Mouse (Mus musculus) liver, embryonic 16.5 days (tissue): ENCODE results near the gene Clec2g. TPM values are rescaled to one million over a fixed set of nuclear protein-coding genes. Genes with fewer than 3 reads are reported as not detected.
"Not testable (repeated sequence)": the region's sequence is repeated elsewhere in the genome, so short reads cannot be mapped to it uniquely, and the experiment has no call there.

ENCODE experiments used
- ATAC-seq: fragments of 200-750 bp; cut with Nextera tagmentation; 2 replicates; pipeline ENCODE4 v1.8.0; 2017; ENCODE audit warnings: low read depth, mild to moderate bottlenecking, moderate number of reproducible peaks, moderate library complexity
- H3K27ac ChIP-seq: fragments of 300-500 bp; sonication (generic); 2 replicates; pipeline ENCODE4 v1.5.1; 2014; ENCODE audit warnings: mild to moderate bottlenecking, low read length
- H3K27me3 ChIP-seq: fragments of 300-500 bp; sonication (generic); 2 replicates; pipeline ENCODE4 v1.6.1; 2014; ENCODE audit warnings: low read depth, low read length, mixed read lengths; ENCODE audit not compliant: control insufficient read depth, insufficient read depth
- H3K36me3 ChIP-seq: fragments of 300-500 bp; sonication (generic); 2 replicates; pipeline ENCODE4 v1.6.1; 2014; ENCODE audit warnings: mild to moderate bottlenecking; ENCODE audit not compliant: control insufficient read depth, insufficient read depth
- H3K4me1 ChIP-seq: fragments of 300-500 bp; sonication (generic); 2 replicates; pipeline ENCODE4 v1.6.1; 2014; ENCODE audit warnings: low read depth, low read length, mixed read lengths; ENCODE audit not compliant: control insufficient read depth
- H3K4me2 ChIP-seq: fragments of 300-500 bp; sonication (generic); 2 replicates; pipeline ENCODE4 v1.6.1; 2014; ENCODE audit warnings: low read depth, low read length, mixed read lengths
- H3K4me3 ChIP-seq: fragments of 300-500 bp; sonication (generic); 2 replicates; pipeline ENCODE4 v1.5.1; 2014; ENCODE audit warnings: low read depth, mild to moderate bottlenecking, low read length
- H3K9ac ChIP-seq: fragments of 300-500 bp; sonication (generic); 2 replicates; pipeline ENCODE4 v1.6.1; 2014; ENCODE audit warnings: low read depth, low read length
- H3K9me3 ChIP-seq: fragments of 300-500 bp; sonication (generic); replicated peaks from 2 replicates; pipeline ENCODE4 v1.6.1; 2016; ENCODE audit warnings: low read length; ENCODE audit not compliant: control insufficient read depth
- WGBS: fragments of 180-500 bp; shearing (Covaris S2); extraction: QIAGEN DNeasy Blood & Tissue Kit; methylation state at CpG from one replicate; pipeline ENCODE4 v1.1.7; 2014; ENCODE audit not compliant: insufficient replicate concordance; 5-methylcytosine and 5-hydroxymethylcytosine counted together
- polyA plus RNA-seq: library from polyadenylated mRNA; unstranded; fragments of >200 nt; fragmentation: Nextera tagmentation; extraction: Ambion mirVana; gene quantifications from 2 replicates; pipeline ENCODE4 v1.2.1, GENCODE M21; 2015

Clec2g gene
- polyA plus RNA-seq: not detected in 2 replicates

DNA sequence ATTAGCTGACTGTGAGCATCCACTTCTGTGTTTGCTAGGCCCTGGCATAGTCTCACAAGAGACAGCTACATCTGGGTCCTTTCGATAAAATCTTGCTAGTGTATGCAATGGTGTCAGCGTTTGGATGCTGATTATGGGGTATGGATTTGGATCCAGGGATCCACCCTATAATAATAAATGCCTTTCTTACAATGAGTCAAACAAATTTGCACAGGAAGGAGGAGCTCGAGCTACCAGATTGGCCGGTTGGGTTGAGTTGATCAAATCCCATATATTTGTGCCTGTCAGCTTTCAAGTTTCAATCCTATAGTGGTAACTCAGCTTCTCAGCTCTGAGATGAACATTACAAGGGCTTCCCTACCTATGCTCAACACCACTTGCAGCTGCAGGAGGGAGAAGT, at the start of gene Clec2g:
Clec2g (plus strand) TSS at position 301 of the 400 bp plus-strand sequence.
- H3K4me3 ChIP-seq, H3K4me1 ChIP-seq, H3K27ac ChIP-seq, H3K36me3 ChIP-seq, ATAC-seq, H3K4me2 ChIP-seq, H3K9me3 ChIP-seq, H3K27me3 ChIP-seq, H3K9ac ChIP-seq: not testable (repeated sequence)
- 84% methylated on average over 4 of the region's 4 CpGs for WGBS

DNA sequence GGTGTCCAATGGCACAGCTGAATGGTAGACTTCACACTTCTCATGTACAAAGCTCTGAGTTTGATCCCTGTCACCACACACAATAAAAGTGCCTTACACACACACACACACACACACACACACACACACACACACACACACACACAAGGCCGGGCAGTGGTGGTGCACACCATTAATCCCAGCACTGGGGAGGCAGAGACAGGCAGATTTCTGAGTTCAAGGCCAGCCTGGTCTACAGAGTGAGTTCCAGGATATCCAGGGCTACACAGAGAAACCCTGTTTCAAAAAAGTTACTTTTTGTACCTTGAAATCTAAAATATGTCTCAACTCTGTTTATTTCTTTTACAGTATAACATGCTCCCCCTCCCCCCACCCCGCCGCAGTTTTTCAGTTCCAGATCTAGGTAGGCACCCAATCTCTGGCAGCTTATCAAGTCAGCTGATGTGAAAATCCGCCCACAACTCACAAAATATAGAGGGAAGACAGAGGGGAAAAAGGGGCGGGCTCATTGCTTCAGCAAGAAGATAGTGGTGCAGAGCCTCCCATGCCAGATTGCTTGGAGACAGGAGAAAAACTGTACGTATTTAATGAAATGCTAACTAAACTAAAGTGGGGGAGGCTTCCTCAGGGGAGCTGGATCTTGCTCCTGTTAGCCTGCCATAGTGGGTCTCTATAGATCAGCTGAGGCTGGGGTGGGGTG, 46.9 kb upstream of the Clec2g start, which contains the start of gene Clec2i:
Clec2i (plus strand) TSS at position 498 of the 700 bp plus-strand sequence.
- not testable (repeated sequence) for H3K27ac ChIP-seq, H3K27me3 ChIP-seq, H3K9me3 ChIP-seq, H3K36me3 ChIP-seq, H3K9ac ChIP-seq, ATAC-seq, H3K4me2 ChIP-seq, H3K4me1 ChIP-seq, H3K4me3 ChIP-seq
- 52% methylated on average over 6 of the region's 6 CpGs for WGBS

DNA sequence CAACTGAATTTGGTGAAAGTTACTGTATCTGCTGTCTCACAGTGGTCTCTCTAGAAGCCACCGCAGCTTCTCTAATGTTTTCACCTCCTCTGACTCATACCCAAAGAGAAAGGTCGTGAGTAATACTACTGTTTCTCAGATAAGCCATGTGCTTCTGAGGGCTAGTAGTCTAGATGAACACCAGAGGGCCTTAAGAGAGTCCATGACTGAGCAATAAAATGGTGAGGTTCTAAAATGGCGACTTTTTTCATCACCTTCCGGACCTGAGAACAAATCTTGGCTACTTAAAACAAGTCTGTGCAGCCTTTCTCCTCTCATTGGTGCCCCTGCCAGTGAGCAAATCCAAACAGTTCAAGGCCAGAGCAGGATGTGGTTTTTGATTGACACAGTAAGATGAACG, 45.3 kb upstream of the Clec2g start:
- Histone ChIP-seq H3K9ac (no peak overlapping the region), H3K4me3 (no peak overlapping the region), H3K36me3 (no peaks in the 10 kb centered on the region), H3K9me3 (no peaks in the 10 kb centered on the region), H3K4me2 (no peak overlapping the region), H3K4me1 (no peaks in the 10 kb centered on the region), H3K27me3 (no peaks in the 10 kb centered on the region), H3K27ac (no peak overlapping the region)
- ATAC-seq: no peak
- 22% methylated on average over 5 of the region's 5 CpGs for WGBS

DNA sequence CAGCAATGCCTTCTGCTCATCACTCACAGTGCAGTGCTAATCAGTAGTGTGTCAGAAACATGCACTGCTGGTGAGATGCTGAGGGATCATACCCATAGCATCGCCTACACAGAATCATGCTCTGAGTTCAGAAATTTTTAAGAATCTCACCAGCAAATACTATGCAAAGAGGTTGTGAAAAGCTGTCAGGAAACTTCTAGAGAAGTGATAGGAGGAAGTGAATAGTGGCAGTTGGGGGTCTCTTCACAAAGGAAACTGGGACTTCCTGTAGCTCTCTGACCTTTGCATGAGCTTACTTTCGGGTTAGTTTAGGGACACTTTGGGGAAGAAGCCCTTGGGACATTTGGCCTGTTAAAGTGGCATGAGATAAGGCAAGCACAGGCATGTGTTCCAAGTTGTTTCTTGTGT, 43.2 kb upstream of the Clec2g start, which contains the start of gene BC035044:
BC035044 (minus strand) TSS at position 179 of the 408 bp plus-strand sequence.
- peak within 1 kb of the TSS; percentile 33 for H3K4me3 ChIP-seq
- ATAC-seq: 0 out of 2 replicates have a peak, but pooled peaks have one; percentile 16

DNA sequence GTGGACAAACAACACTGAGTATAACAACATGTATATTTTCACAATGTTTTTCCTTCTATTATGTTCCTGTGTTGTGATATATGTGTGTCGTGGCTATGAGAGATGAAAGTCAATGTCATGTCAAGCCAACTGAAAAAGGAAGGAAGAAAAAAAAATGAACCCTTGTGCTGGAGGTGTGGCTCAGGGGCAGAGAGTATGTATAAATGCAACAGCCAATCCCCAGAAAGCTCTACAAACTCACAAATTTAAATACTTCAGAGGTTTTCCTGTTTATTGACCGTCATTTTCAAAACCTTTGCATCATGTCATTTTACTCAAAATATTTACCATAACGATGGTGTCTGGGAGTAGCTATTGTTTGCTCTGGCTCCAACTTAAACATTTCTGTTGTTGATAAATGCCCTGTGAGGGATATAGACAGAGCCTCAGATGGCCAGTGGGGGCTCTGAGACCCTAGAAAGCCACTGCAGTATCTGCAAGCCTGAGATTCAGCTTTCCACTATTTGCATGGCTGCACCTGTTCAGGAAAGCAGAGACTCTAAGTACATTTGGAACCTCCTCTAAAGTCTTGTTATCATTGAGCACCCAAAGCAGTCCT, 38.7 kb upstream of the Clec2g start:
- H3K9me3 ChIP-seq: no peaks in the 10 kb centered on the region
- no peak overlapping the region for H3K4me2 ChIP-seq
- H3K9ac ChIP-seq: no peak overlapping the region
- ATAC-seq: no peak
- H3K36me3 ChIP-seq: no peaks in the 10 kb centered on the region
- H3K27me3 ChIP-seq: no peaks in the 10 kb centered on the region
- no peaks in the 10 kb centered on the region for H3K4me1 ChIP-seq
- no peak overlapping the region for H3K27ac ChIP-seq
- H3K4me3 ChIP-seq: no peak overlapping the region
- WGBS: 51% methylated on average over 3 of the region's 3 CpGs

More for the DNA sequence above, 43.2 kb upstream of the Clec2g start, which contains the start of gene BC035044:
- peak within 1 kb of the TSS; percentile 37 for H3K27ac ChIP-seq
- no peaks in the 10 kb centered on the region for H3K36me3 ChIP-seq
- no peak within 1 kb of the TSS for H3K4me2 ChIP-seq
- 26% methylated on average over 2 of the region's 2 CpGs for WGBS
- H3K9me3 ChIP-seq: no peaks in the 10 kb centered on the region
- no peaks in the 10 kb centered on the region for H3K4me1 ChIP-seq
- no peak within 1 kb of the TSS for H3K9ac ChIP-seq
- H3K27me3 ChIP-seq: no peaks in the 10 kb centered on the region

DNA sequence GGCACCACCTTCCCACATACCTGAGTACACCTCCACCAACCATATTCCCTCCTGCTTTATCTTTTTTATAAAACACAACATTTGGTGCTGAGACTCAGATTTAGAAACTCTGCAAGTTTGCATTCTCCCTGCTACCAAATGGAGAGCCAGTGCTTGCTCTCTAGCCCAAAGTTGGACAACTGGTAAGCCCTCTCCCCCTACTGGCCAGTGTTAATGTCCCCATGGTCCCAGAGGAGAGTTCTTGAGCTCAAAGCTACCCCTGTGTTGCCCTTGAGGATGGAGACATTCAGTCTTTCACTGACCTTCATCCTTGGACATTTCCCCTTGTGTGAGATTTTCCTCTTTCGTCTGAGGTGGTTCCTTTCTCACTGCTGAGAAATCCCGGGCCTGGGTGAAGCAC, 34.1 kb upstream of the Clec2g start:
- Histone ChIP-seq H3K4me2 (no peak overlapping the region), H3K27ac (no peak overlapping the region), H3K4me3 (no peak overlapping the region), H3K36me3 (no peaks in the 10 kb centered on the region), H3K4me1 (no peaks in the 10 kb centered on the region), H3K9ac (no peak overlapping the region), H3K27me3 (no peaks in the 10 kb centered on the region), H3K9me3 (no peaks in the 10 kb centered on the region)
- 48% methylated on average over 2 of the region's 2 CpGs for WGBS
- ATAC-seq: no peak

DNA sequence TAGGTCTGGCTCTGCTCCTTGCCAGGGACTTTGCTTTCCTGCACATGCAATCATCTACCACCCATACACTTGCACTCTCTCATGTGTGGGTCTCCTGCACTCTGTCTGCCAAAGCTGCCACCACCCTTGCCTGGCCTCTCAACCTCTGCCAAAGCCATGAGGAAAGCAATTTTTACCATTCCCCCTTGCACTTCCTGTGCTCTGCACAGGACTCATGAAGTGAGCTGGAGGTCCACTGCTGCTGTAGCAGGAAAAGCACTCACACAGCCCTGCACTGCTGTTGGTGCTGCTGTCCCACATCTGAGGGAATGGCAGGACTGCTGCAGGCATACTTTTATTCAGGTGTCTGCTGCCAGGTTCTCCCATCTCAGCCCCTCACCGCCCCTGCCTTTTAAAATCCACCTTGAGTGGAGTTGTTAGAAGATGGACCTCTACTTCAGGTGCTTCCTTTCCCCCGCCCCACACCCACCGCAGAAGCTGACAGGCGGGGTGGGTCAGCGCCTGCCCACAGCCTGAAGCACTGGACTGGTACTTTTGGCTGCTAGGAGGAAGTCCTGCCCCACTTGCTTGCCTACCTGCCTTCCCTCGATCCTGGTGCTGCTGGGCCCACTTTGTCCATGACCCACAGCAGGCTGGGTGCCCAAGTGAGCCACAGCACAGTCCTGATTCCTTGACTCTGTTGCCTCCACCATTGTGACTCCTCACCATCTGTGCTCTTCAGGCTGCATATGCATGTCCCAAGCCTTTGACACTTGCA, 33.2 kb upstream of the Clec2g start:
- H3K9me3 ChIP-seq, ATAC-seq, H3K27me3 ChIP-seq, H3K9ac ChIP-seq, H3K4me2 ChIP-seq, H3K27ac ChIP-seq, H3K4me1 ChIP-seq, H3K36me3 ChIP-seq, H3K4me3 ChIP-seq: not testable (repeated sequence)
- 50% methylated on average over 6 of the region's 6 CpGs for WGBS

DNA sequence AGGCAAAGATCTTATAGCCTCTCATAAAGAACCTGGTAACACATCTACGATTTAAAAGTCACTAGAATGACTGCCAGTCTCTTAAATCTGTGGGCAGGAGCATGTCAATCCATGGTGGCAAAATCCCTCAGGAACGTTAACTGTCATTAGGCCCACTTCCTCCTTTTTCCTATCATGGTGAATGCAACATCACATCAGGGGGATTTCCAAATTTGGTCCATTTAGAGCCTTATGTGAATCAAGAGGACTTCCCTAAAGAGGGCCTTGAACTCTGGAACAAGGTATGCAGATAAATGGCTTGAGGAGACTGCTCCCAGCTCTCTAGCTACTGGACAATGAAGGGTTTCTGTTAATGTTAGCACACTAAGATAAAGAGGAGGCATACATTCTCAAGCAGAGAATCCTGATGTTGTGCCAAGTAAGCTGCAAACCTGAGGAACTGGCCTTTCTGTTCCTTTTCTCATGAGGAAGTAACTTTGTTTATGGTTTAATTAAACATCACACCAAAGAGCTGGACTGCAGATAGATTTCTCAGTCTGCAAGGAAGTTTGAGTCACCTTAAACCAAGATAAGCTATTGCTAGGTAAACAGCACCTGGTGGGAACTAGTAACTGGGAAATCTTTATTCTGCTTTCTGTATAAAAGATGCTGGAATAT, 20.5 kb upstream of the Clec2g start:
- ATAC-seq: no peak
- no peak overlapping the region for H3K4me3 ChIP-seq
- WGBS: 46% methylated on average over 2 of the region's 2 CpGs
- no peaks in the 10 kb centered on the region for H3K9me3 ChIP-seq
- H3K27ac ChIP-seq: no peak overlapping the region
- no peak overlapping the region for H3K4me2 ChIP-seq
- H3K4me1 ChIP-seq: no peaks in the 10 kb centered on the region
- H3K27me3 ChIP-seq: no peaks in the 10 kb centered on the region
- H3K9ac ChIP-seq: no peak overlapping the region
- no peaks in the 10 kb centered on the region for H3K36me3 ChIP-seq
